Mouse (Mus musculus) olfactory bulb, adult 2 months (tissue): Measurements from ENCODE around the gene Snx4. TPM values are rescaled to one million over a fixed set of nuclear protein-coding genes. Genes with fewer than 3 reads are reported as not detected.

Experiments
- H3K27ac ChIP-seq: fragments of 200-500 bp; 2 replicates; pipeline ENCODE4 v1.5.1; 2012; ENCODE audit warnings: low read depth, low read length; ENCODE audit not compliant: insufficient read depth
- H3K4me1 ChIP-seq: fragments of 200-500 bp; 2 replicates; pipeline ENCODE4 v1.6.1; 2012; ENCODE audit warnings: low read length; ENCODE audit not compliant: control insufficient read depth, insufficient read depth
- H3K4me3 ChIP-seq: fragments of 200-500 bp; 2 replicates; pipeline ENCODE4 v1.5.1; 2012; ENCODE audit warnings: mild to moderate bottlenecking, low read depth, low read length, moderate library complexity; ENCODE audit not compliant: insufficient read depth
- CTCF ChIP-seq: fragments of 200-500 bp; IDR thresholded peaks from 2 replicates; pipeline ENCODE4 v1.5.1; 2012; ENCODE audit warnings: low read depth, mild to moderate bottlenecking, low read length, moderate library complexity; ENCODE audit not compliant: insufficient read depth
- POLR2A ChIP-seq: fragments of 200-500 bp; IDR thresholded peaks from 2 replicates; pipeline ENCODE4 v1.6.1; 2012; ENCODE audit warnings: mild to moderate bottlenecking, low read depth, low read length, moderate library complexity; ENCODE audit not compliant: insufficient read depth
- WGBS: fragments of 180-500 bp; shearing (Covaris S2); methylation state at CpG from one replicate; pipeline ENCODE4 v1.1.7; 2018; 5-methylcytosine and 5-hydroxymethylcytosine counted together
- polyA plus RNA-seq: library from polyadenylated mRNA; stranded (reverse); fragments of >200 nt; gene quantifications from 2 replicates; pipeline ENCODE4 v1.2.4, GENCODE M21; 2012; ENCODE audit warnings: low replicate concordance; ENCODE audit not compliant: missing spikeins, insufficient read depth, insufficient read length

The Snx4 gene
- polyA plus RNA-seq, 1 experiment: not detected

- no peak overlapping the region for H3K4me3 ChIP-seq
- no peak for TF ChIP-seq POLR2A
- TF ChIP-seq CTCF: no peak
- peaks cover 4% of the 10 kb centered on the region; the same call in 1 of the 2 replicates for H3K4me1 ChIP-seq
- no peak overlapping the region for H3K27ac ChIP-seq
- WGBS: 88% methylated on average over 2 of the region's 2 CpGs
Observed at GRCm38 (mm10) chr16:33261584-33262061, 10.4 kb downstream of the Snx4 start.

- peaks cover 4% of the 10 kb centered on the region; the same call in 1 of the 2 replicates for H3K4me1 ChIP-seq
- 89% methylated on average over 1 of the region's 1 CpGs for WGBS
- H3K4me3 ChIP-seq: no peak overlapping the region
- no peak overlapping the region for H3K27ac ChIP-seq
- TF ChIP-seq CTCF (no peak), POLR2A (no peak)
Observed at GRCm38 (mm10) chr16:33262096-33262495, 10.9 kb downstream of the Snx4 start.

GRCm38 (mm10) chr16:33267616-33268253 is 16.5 kb downstream of the Snx4 start:
- no peak for TF ChIP-seq POLR2A
- TF ChIP-seq CTCF: no peak
- H3K4me1 ChIP-seq: no peaks in the 10 kb centered on the region
- no peak overlapping the region for H3K4me3 ChIP-seq
- H3K27ac ChIP-seq: no peak overlapping the region
- WGBS: 91% methylated on average over 9 of the region's 9 CpGs

- H3K27ac ChIP-seq: no peak overlapping the region
- H3K4me1 ChIP-seq: no peaks in the 10 kb centered on the region
- no peak overlapping the region for H3K4me3 ChIP-seq
- WGBS: 96% methylated on average over 4 of the region's 4 CpGs
- TF ChIP-seq CTCF: no peak
- no peak for TF ChIP-seq POLR2A
Observed at GRCm38 (mm10) chr16:33271824-33272223, 20.6 kb downstream of the Snx4 start.

GRCm38 (mm10) chr16:33283079-33283478 is 31.8 kb downstream of the Snx4 start:
- H3K27ac ChIP-seq: no peak overlapping the region
- no peaks in the 10 kb centered on the region for H3K4me1 ChIP-seq
- no peak overlapping the region for H3K4me3 ChIP-seq
- WGBS: 46% methylated on average over 1 of the region's 1 CpGs
- TF ChIP-seq CTCF: no peak
- no peak for TF ChIP-seq POLR2A

GRCm38 (mm10) chr16:33288536-33288935 is 37.3 kb downstream of the Snx4 start:
- Histone ChIP-seq H3K4me1 (peaks cover 2% of the 10 kb centered on the region; the same call in 1 of the 2 replicates), H3K27ac (no peak overlapping the region), H3K4me3 (no peak overlapping the region)
- TF ChIP-seq POLR2A: no peak
- no peak for TF ChIP-seq CTCF
- WGBS: 72% methylated on average over 9 of the region's 9 CpGs

GRCm38 (mm10) chr16:33289981-33290380 is 38.7 kb downstream of the Snx4 start:
- H3K27ac ChIP-seq: no peak overlapping the region
- TF ChIP-seq CTCF: no peak
- TF ChIP-seq POLR2A: no peak

GRCm38 (mm10) chr16:33292241-33292640 is 41.0 kb downstream of the Snx4 start:
- Histone ChIP-seq H3K27ac (no peak overlapping the region), H3K4me1 (peaks cover 2% of the 10 kb centered on the region; the same call in 1 of the 2 replicates), H3K4me3 (no peak overlapping the region)
- WGBS: 96% methylated on average over 7 of the region's 7 CpGs
- TF ChIP-seq CTCF: no peak
- no peak for TF ChIP-seq POLR2A

More at GRCm38 (mm10) chr16:33289981-33290380, 38.7 kb downstream of the Snx4 start:
- peaks cover 2% of the 10 kb centered on the region; the same call in 1 of the 2 replicates for H3K4me1 ChIP-seq
- WGBS: 83% methylated on average over 7 of the region's 7 CpGs
- no peak overlapping the region for H3K4me3 ChIP-seq

- H3K27ac ChIP-seq: no peak overlapping the region
- TF ChIP-seq CTCF (no peak), POLR2A (no peak)
- no peaks in the 10 kb centered on the region for H3K4me1 ChIP-seq
- no peak overlapping the region for H3K4me3 ChIP-seq
- 93% methylated on average over 7 of the region's 7 CpGs for WGBS
Observed at GRCm38 (mm10) chr16:33294681-33295080, 43.4 kb downstream of the Snx4 start.

- Histone ChIP-seq H3K27ac (no peak overlapping the region), H3K4me3 (no peak overlapping the region), H3K4me1 (no peaks in the 10 kb centered on the region)
- TF ChIP-seq POLR2A: no peak
- TF ChIP-seq CTCF: no peak
- WGBS: 94% methylated on average over 9 of the region's 9 CpGs
Observed at GRCm38 (mm10) chr16:33295321-33295720, 44.1 kb downstream of the Snx4 start.
